In the genomic region with DNA sequence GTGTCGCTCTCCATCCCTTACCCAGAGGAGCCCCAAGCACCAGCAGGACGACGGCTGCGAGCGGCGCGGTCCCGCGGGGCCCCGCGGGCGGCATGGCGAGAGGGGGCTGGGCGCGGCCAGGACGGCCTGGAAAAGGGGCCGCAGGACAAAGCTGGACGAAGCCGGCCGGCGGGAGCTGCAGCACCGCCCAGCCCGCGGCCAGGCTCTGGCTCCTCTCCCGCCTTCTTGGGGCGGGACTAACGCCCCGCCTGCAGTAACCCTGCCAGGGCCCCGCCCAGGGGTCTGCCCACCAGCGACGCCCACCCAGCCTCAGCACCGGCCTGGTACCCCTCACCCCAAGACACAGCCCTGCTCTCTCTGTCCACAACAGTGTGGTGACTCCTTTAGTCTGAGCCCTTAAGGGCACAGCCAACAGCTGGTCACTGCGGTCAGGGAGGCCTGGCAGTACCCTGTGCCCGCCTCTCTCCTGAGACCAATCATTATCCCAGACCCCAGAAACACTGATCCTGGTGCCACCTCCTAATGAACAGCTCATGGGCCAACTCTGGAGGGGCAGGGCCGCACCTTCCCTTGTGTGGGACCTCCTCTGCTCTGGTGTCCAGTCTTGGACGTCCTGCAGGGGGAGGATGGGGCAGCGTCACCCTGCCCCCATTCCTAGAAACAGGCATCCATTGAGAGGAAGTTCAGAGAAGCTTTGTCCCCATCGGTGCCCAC, we compare ENCODE assay signal across 8 mouse cellular contexts. TPM values are rescaled to one million over a fixed set of nuclear protein-coding genes. Genes with fewer than 3 reads are reported as not detected.
DNase-seq lines count a peak whose midpoint lies in the region; ATAC-seq and TF ChIP-seq lines count a peak whose summit lies in the region.

TSS of gene Shisa4 (minus strand) at position 370 of the 714 bp plus-strand sequence.

- TF ChIP-seq POLR2A in lung, adult 2 months (IDR thresholded peaks at IDR 0.05; ENCODE audit: borderline replicate concordance, extremely low read depth, low read depth, low read length), result peak; percentile 27; the same call in 1 of the 2 replicates
- TF ChIP-seq POLR2A in olfactory bulb, adult 2 months (IDR thresholded peaks at IDR 0.05; ENCODE audit: insufficient read depth, low read depth, low read length), result peak; percentile 71

- WGBS in forebrain, embryonic 15.5 days, result 1% methylated on average over 36 of the region's 38 CpGs
- WGBS in lung, adult 2 months, result 2% methylated on average over 37 of the region's 38 CpGs
- WGBS in olfactory bulb, adult 2 months, result 2% methylated on average over 36 of the region's 38 CpGs

- no peaks in the 10 kb centered on the region for H3K9me3 ChIP-seq in ES-E14 (ENCODE audit: control insufficient read depth, insufficient read depth, low read depth, low read length)
- no peaks in the 10 kb centered on the region for H3K9me3 ChIP-seq in forebrain, embryonic 15.5 days

- no peaks in the 10 kb centered on the region for H3K27me3 ChIP-seq in forebrain, embryonic 15.5 days

- in situ Hi-C loops in ES-E14 (cut with MboI; ENCODE audit: low sequenced_read_pairs in 2 of 2, unreplicated experiment in 2 of 2), result loop anchor here (5.0 to 25.0 kb wide), 2 partner anchors 203 to 213 kb away; partner anchors contain the start of gene Gpr37l1 (in 1 of the 2)

- H3K4me3 ChIP-seq in ES-E14 (ENCODE audit: insufficient read depth in 1 of 2, low read depth in 1 of 2, low read length in 2 of 2, poor library complexity in 1 of 2, severe bottlenecking in 1 of 2), result peak within 1 kb of the TSS; percentile 66 to 68
- H3K4me3 ChIP-seq in forebrain, embryonic 15.5 days, result peak within 1 kb of the TSS; percentile 56
- peak within 1 kb of the TSS; percentile 72 for H3K4me3 ChIP-seq in layer of hippocampus, adult 2 months
- H3K4me3 ChIP-seq in lung, adult 2 months (replicated peaks; ENCODE audit: extremely low read depth, low read depth, low read length), result peak within 1 kb of the TSS; percentile 49
- peak within 1 kb of the TSS; percentile 78 for H3K4me3 ChIP-seq in olfactory bulb, adult 2 months (ENCODE audit: insufficient read depth, low read depth, low read length)

- peak within 1 kb of the TSS; percentile 67 for H3K4me2 ChIP-seq in forebrain, embryonic 15.5 days (replicated peaks)

- H3K36me3 ChIP-seq in ES-E14 (ENCODE audit: control insufficient read depth, insufficient read depth, low read length, poor library complexity, severe bottlenecking), result no peaks in the 10 kb centered on the region
- H3K36me3 ChIP-seq in forebrain, embryonic 15.5 days, result no peaks in the 10 kb centered on the region

- H3K27ac ChIP-seq in ES-E14 (ENCODE audit: insufficient read depth, low read depth, low read length, poor library complexity, severe bottlenecking), result no peak within 1 kb of the TSS
- peak within 1 kb of the TSS; percentile 31 for H3K27ac ChIP-seq in forebrain, embryonic 15.5 days (replicated peaks)
- peak within 1 kb of the TSS; percentile 98 for H3K27ac ChIP-seq in layer of hippocampus, adult 2 months
- H3K27ac ChIP-seq in olfactory bulb, adult 2 months (ENCODE audit: insufficient read depth, low read depth, low read length), result peak within 1 kb of the TSS; percentile 90

- no peak for DNase-seq in ES-E14 (ENCODE audit: low read depth, low spot score)
- peak; percentile 70 for DNase-seq in cerebellum, adult 11 months
- DNase-seq in heart, postnatal 25 days (ENCODE audit: low spot score), result peak; percentile 40
- DNase-seq in layer of hippocampus, adult 2 months (ENCODE audit: low spot score in 2 of 2), result peak; percentile 74 to 82
- DNase-seq in lung, adult 2 months, result peak; percentile 68

- H3K4me1 ChIP-seq in ES-E14 (ENCODE audit: control insufficient read depth in 2 of 2, insufficient read depth in 2 of 2, low read length in 2 of 2, poor library complexity in 1 of 2), result peaks cover 0 to 8% of the 10 kb centered on the region in 2 experiments; a peak in 2 of 4 replicates
- peaks cover 33% of the 10 kb centered on the region for H3K4me1 ChIP-seq in forebrain, embryonic 15.5 days
- peaks cover 4% of the 10 kb centered on the region; the same call in 1 of the 2 replicates for H3K4me1 ChIP-seq in lung, adult 2 months (ENCODE audit: control insufficient read depth, insufficient read depth, low read length)
- H3K4me1 ChIP-seq in olfactory bulb, adult 2 months (ENCODE audit: control insufficient read depth, insufficient read depth, low read length), result peaks cover 47% of the 10 kb centered on the region

- TF ChIP-seq CTCF in layer of hippocampus, adult 2 months (conservative IDR thresholded peaks at IDR 0.05), result peak; percentile 54
- no peak for TF ChIP-seq CTCF in lung, adult 2 months (IDR thresholded peaks at IDR 0.05; ENCODE audit: insufficient read depth, low read length)
- no peak for TF ChIP-seq CTCF in olfactory bulb, adult 2 months (IDR thresholded peaks at IDR 0.05; ENCODE audit: insufficient read depth, low read depth, low read length)

- peak within 1 kb of the TSS; percentile 61 for H3K9ac ChIP-seq in ES-E14 (ENCODE audit: insufficient read depth, low read depth, low read length, poor library complexity, severe bottlenecking)
- H3K9ac ChIP-seq in forebrain, embryonic 15.5 days (replicated peaks), result peak within 1 kb of the TSS; percentile 79

- intact Hi-C loops in heart, postnatal 25 days (cut with DNase I), result no loop called here

- peak; percentile 90 for ATAC-seq in forebrain, embryonic 15.5 days (replicated peaks)
- no peak for ATAC-seq in activated CD4-positive, CD25-positive, alpha-beta regulatory T cell, adult 4 months

TF ChIP-seq in ES-E14, 5 proteins besides CTCF, POLR2A, EP300 and RAD21:
- TF ChIP-seq HCFC1 (IDR thresholded peaks at IDR 0.05; ENCODE audit: borderline replicate concordance, insufficient read depth, low read length) (no peak), ZC3H11A (IDR thresholded peaks at IDR 0.05; ENCODE audit: borderline replicate concordance, low read depth, low read length) (no peak), CHD2 (IDR thresholded peaks at IDR 0.05; ENCODE audit: low read depth, low read length) (no peak), MAFK (IDR thresholded peaks at IDR 0.05; ENCODE audit: insufficient read depth, low read depth, low read length) (no peak), ZNF384 (IDR thresholded peaks at IDR 0.05; ENCODE audit: low read depth, low read length) (no peak)

RNA-seq across cellular contexts. Expression of gene Shisa4, which starts in this region (rescaled TPM):
- 9.5 and 15.7 TPM in 2 replicates for total RNA-seq in ES-E14 (2012; rRNA removed)
- 94.3 and 104 TPM in 2 replicates for polyA plus RNA-seq in forebrain, embryonic 15.5 days (2015; fragmentation: Nextera tagmentation; extraction: Ambion mirVana)
- total RNA-seq in heart, postnatal 25 days (2021), result 1 to 10 TPM; 3.1 to 3.4 TPM
- total RNA-seq in layer of hippocampus, adult 2 months (2021), result 100 to 1,000 TPM; 121 TPM
- 14.0 and 16.7 TPM in 2 replicates for polyA plus RNA-seq in lung, adult 2 months (2012; rRNA removed)
- not detected in 2 replicates for polyA plus RNA-seq in olfactory bulb, adult 2 months (2012; ENCODE audit: insufficient read depth, insufficient read length, low replicate concordance, missing spikeins)
- polyA plus RNA-seq in activated CD4-positive, CD25-positive, alpha-beta regulatory T cell, adult 4 months (2017; shearing (Covaris generic)), result not detected

Comparison
In these comparisons a context has a peak if more than half of its experiments do, and no peak if none do; other contexts are left out.
1. RNA of gene Shisa4 (polyA plus RNA-seq): 94.3 to 104 TPM in forebrain, embryonic 15.5 days and 14.0 to 16.7 TPM in lung, adult 2 months; not detected in activated CD4-positive, CD25-positive, alpha-beta regulatory T cell, adult 4 months and not detected in olfactory bulb, adult 2 months; every median in the first group is over 10 times any median in the second.
2. Peak in every context shown above with its lines, with median percentiles within 50 percentile points of each other: H3K4me3 ChIP-seq.